Mouse (Mus musculus): ENCODE measurements around the gene Rbm47.

The Rbm47 gene

DNA sequence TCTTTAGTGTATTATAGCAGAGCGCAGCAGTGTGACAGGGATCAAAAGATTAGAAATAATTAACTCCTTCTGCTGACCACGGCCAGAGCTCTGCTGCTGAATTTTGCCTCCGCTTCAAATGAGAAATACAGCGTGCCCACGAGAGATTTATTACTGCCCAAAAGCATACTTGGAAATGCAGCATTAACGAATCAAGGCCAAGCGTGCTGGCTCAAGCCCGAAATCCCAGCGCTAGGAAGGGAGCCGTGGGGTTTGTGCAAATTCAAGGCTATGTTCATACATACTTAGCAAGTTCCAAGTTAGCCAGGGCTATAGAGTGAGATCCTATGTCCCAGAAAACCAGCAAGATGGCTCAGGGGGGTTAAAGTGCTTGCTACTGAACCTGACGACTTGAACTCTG, 47.5 kb downstream of the Rbm47 start:
- DNase-seq (ENCODE audit: low read depth, low spot score), result no peak

- no peak for DNase-seq (ENCODE audit: low read depth, low spot score)
These were observed 48.0 kb downstream of the Rbm47 start for GRCm38 (mm10) chr5:66124931-66125330.

- no peak for DNase-seq (ENCODE audit: low read depth, low spot score)
These were observed 48.9 kb downstream of the Rbm47 start for GRCm38 (mm10) chr5:66124089-66124400.

- peak; percentile 19 for DNase-seq (ENCODE audit: low read depth, low spot score)
These were observed 49.4 kb downstream of the Rbm47 start for GRCm38 (mm10) chr5:66123295-66124088.

DNA sequence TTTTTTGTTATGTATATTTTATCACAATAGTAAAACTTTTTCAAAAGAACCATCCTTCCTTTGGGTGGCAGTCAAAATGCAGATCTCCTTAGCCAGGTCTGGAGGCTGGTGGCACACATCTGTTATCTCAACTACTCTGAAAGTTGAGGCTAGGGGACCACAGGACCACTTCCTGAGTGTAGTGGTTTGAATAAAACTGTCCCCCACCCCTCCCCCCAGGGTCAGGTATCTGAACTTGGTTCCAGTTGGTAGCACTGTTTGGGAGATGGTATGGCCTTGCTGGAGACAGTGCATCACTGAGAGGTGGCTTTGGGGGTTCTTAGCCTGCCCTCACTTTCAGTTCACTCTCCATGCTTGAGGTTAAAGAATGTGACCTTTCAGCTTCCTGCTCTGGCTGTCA, 51.7 kb downstream of the Rbm47 start:
- DNase-seq (ENCODE audit: low read depth, low spot score), result no peak

DNA sequence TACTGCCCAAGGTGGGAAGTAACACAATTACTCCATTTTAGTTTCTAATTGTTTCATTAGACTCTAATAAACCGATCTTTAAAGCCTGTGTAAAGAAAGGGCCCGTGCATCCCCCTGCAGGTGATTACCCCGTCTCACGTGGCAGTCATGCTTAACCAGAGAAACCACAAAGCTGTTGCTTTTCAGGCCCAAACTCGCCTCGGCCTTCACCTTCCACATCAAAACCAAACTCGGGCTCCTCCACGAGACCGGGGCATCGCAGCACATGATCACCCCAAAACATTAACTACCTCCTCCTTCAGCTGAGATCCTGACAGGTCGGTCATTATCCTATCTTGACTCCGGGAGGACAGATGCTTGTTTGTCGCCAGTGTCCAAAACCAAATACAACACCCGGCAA, 58.2 kb downstream of the Rbm47 start:
- DNase-seq (ENCODE audit: low read depth, low spot score), result no peak

- DNase-seq (ENCODE audit: low read depth, low spot score), result no peak
These were observed 58.7 kb downstream of the Rbm47 start for GRCm38 (mm10) chr5:66114208-66114607.

GRCm38 (mm10) chr5:66112059-66112458, 60.9 kb downstream of the Rbm47 start:
- DNase-seq (ENCODE audit: low read depth, low spot score), result no peak

GRCm38 (mm10) chr5:66106372-66106771, 66.5 kb downstream of the Rbm47 start:
- DNase-seq (ENCODE audit: low read depth, low spot score), result no peak

DNA sequence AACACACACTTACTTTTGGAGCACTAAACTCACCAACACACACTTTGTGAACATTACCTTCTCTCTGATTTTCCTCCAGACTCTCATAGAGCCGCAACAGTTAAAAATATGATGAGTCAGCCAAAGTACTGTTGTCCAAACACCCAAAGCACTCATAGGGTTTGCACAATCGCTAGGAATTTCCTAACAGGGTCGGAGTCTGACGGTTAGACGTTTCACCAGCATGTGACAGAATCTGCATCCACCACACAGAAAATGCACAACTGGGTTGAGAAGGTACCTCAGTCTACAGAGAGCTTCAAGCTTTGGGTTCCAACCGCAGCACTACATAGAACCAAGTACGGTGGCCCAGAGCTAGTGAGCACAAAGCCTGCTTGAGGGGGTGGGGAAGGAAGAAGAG, 67.0 kb downstream of the Rbm47 start:
- peak; percentile 49 for DNase-seq (ENCODE audit: low read depth, low spot score)

DNA sequence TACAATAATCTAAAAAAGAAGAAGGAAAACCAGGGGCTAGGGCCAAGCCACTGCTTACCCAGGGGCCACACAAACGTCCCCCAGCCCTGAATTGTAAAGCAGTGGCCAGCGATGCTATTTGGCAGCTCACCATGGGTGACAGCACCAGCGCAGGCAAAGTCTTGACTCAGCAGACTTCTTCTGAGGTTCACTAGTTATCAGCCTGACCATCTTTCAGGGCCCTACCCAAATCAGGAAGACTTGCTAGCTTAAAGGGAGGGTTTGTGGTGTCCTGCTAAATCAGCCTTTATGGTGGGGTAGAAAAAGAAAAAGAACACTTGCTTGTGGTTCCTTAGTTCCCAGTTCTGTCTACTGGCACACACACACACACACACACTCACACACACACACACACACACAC, 67.6 kb downstream of the Rbm47 start:
- no peak for DNase-seq (ENCODE audit: low read depth, low spot score)

GRCm38 (mm10) chr5:66103386-66103785, 69.5 kb downstream of the Rbm47 start:
- DNase-seq (ENCODE audit: low read depth, low spot score), result no peak

DNA sequence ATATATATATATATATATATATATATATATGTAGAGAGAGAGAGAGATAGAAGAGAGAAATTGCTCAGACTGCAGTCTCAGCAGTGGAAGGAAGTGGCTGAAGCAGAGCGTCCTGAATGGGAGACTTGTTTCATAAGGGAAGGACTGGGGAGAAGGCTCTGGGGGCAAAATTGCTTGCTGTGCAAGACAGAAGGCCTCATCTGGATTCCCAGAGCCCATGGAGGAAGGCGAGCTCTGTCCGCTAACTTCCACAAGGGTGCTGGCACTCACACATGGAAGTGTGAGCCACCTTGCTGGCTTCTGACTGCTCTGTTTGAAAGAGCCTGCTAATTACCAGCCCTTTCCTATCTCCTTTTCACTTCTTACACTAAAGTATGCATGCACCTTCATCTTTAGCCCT, 70.1 kb downstream of the Rbm47 start:
- no peak for DNase-seq (ENCODE audit: low read depth, low spot score)

DNA sequence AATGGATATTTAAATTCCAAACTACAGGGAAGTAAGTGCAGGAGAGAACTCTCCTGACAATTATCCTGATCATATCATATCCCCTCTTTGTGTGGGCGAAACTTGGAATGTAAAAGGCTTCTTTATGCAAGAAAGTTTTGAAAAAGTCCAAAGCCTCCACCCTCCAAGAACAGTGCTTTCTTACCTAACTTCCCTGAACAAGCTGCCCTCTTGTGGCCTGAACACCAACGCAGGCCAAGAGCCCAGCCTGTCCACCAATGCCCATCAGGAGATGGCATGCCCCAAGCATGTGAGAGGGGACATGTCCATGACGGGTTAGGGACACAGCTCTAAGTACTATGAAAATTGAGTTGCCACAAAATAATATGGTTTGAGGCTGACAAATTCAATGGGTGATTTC, 71.3 kb downstream of the Rbm47 start:
- peak; percentile 72 for DNase-seq (ENCODE audit: low read depth, low spot score)

- DNase-seq (ENCODE audit: low read depth, low spot score), result no peak
These were observed 72.6 kb downstream of the Rbm47 start for GRCm38 (mm10) chr5:66100322-66100721.

DNA sequence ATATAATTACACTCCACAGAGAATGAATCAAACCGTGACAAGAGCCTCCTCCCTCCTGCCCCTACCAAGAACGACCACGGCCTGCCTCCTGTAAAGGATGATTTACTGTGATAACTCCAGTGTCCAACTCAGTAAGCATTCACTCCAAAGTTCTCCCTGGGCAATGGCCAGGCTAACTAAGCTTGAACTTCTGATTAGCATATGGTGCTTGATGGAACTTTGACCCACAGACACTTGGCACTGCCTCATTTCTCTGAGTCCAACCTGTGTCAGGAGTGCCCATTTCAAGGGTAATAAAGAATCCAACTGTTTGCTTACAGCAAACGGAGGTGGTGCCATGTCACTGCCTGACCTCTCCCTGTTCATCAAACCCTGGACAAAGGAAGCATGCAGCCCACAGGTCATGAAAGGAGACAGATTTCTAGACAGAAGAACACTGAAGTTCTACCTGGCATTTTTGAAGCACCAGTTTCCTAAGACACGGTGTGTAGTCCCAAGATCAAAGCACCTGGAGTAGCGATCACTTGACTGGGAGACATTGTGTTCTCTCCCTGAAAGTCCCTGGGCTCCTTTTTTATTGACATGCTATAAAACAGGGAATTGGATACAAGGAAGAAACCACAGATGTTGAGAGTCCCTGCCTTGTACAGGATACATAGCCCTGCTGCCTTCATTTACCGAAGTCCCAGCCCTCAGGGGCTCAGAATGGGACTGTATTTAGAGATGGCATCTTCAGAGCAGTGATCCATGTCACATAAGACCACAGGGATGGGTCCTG, 74.6 kb downstream of the Rbm47 start:
- no peak for DNase-seq (ENCODE audit: low read depth, low spot score)

DNA sequence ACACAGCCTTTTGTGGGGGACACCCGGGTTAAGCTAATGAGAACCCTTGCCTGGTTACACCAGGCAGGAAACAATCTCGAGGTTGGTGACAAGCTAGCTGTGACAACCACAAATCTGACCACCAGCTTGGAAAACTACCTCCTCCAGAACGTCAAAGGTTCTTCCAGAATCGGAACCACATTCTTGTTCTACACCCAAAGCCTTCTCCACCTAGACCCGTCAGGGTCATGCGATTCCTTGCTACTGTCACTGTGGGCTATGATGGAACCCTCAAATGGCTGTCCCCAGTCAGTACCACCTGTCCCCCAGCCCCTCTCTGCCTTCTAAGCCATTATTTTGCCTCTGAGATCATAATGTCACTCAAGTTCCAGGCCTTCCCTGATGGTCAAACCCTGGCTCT, 76.8 kb downstream of the Rbm47 start:
- no peak for DNase-seq (ENCODE audit: low read depth, low spot score)

DNA sequence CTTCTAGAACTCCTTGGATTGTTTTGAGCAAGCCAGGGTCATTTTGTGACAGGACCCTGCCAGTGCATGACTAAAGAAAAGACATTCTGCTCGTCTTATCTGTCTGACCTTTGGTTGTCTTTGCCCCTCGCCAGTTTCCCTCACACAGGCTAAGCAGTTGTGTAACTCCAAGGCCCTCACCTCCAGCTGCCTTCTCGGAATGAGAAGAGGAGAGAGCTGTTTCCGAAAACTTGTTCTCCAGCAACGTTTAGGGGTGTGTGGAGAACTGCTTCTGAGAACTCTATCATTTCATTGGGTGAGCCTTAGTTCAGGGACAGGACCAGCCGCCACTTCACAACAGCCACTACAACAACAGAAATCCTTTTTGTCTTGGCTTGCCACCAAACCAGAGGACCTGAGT, 77.8 kb downstream of the Rbm47 start:
- DNase-seq (ENCODE audit: low read depth, low spot score), result no peak

GRCm38 (mm10) chr5:66090037-66090436, 82.9 kb downstream of the Rbm47 start:
- DNase-seq (ENCODE audit: low read depth, low spot score), result peak; percentile 91

GRCm38 (mm10) chr5:66089600-66089999, 83.3 kb downstream of the Rbm47 start:
- no peak for DNase-seq (ENCODE audit: low read depth, low spot score)

- DNase-seq (ENCODE audit: low read depth, low spot score), result no peak
These were observed 84.0 kb downstream of the Rbm47 start for GRCm38 (mm10) chr5:66088902-66089295.

- peak; percentile 82 for DNase-seq (ENCODE audit: low read depth, low spot score)
These were observed 84.5 kb downstream of the Rbm47 start for GRCm38 (mm10) chr5:66088247-66088901.

GRCm38 (mm10) chr5:66086952-66087351, 86.0 kb downstream of the Rbm47 start:
- no peak for DNase-seq (ENCODE audit: low read depth, low spot score)

Measured in 3T3-L1 (cell line).